Mouse (Mus musculus): ENCODE measurements around the gene Pds5a. TPM values are rescaled to one million over a fixed set of nuclear protein-coding genes. Genes with fewer than 3 reads are reported as not detected.

Pds5a gene
- polyA plus RNA-seq, 1 experiment from 2014 or later: 54.9 TPM

GRCm38 (mm10) chr5:65606820-65607219 is 91.3 kb downstream of the Pds5a start:
- WGBS: 97% methylated on average over 1 of the region's 1 CpGs

GRCm38 (mm10) chr5:65599681-65600080 is 98.4 kb downstream of the Pds5a start:
- H3K4me2 ChIP-seq (replicated peaks): no peak overlapping the region
- 89% methylated on average over 7 of the region's 7 CpGs for WGBS
- no peak for ATAC-seq
- no peak overlapping the region for H3K27ac ChIP-seq
- no peak overlapping the region for H3K9ac ChIP-seq
- no peaks in the 10 kb centered on the region for H3K27me3 ChIP-seq (replicated peaks)
- H3K9me3 ChIP-seq: no peaks in the 10 kb centered on the region
- no peak overlapping the region for H3K4me3 ChIP-seq (replicated peaks)
- H3K4me1 ChIP-seq (replicated peaks): no peaks in the 10 kb centered on the region
- peaks cover 4% of the 10 kb centered on the region; the same call in 1 of the 2 replicates for H3K36me3 ChIP-seq

More at GRCm38 (mm10) chr5:65606820-65607219, 91.3 kb downstream of the Pds5a start:
- Histone ChIP-seq H3K4me1 (replicated peaks) (no peaks in the 10 kb centered on the region), H3K27ac (no peak overlapping the region), H3K27me3 (replicated peaks) (no peaks in the 10 kb centered on the region), H3K9me3 (no peaks in the 10 kb centered on the region), H3K36me3 (peaks cover 6% of the 10 kb centered on the region; the same call in 1 of the 2 replicates), H3K9ac (no peak overlapping the region), H3K4me3 (replicated peaks) (no peak overlapping the region), H3K4me2 (replicated peaks) (no peak overlapping the region)
- ATAC-seq: no peak

- 92% methylated on average over 2 of the region's 2 CpGs for WGBS
- ATAC-seq: no peak
- no peaks in the 10 kb centered on the region for H3K36me3 ChIP-seq
- no peak overlapping the region for H3K4me3 ChIP-seq (replicated peaks)
- no peak overlapping the region for H3K4me2 ChIP-seq (replicated peaks)
- H3K9ac ChIP-seq: no peak overlapping the region
- H3K27me3 ChIP-seq (replicated peaks): no peaks in the 10 kb centered on the region
- H3K9me3 ChIP-seq: no peaks in the 10 kb centered on the region
- H3K27ac ChIP-seq: no peak overlapping the region
- no peaks in the 10 kb centered on the region for H3K4me1 ChIP-seq (replicated peaks)
Observed at GRCm38 (mm10) chr5:65592421-65592820, 105.7 kb downstream of the Pds5a start.

GRCm38 (mm10) chr5:65590199-65590598 is 107.9 kb downstream of the Pds5a start:
- Histone ChIP-seq H3K36me3 (no peaks in the 10 kb centered on the region), H3K4me3 (replicated peaks) (no peak overlapping the region), H3K9me3 (no peaks in the 10 kb centered on the region), H3K27me3 (replicated peaks) (no peaks in the 10 kb centered on the region), H3K9ac (no peak overlapping the region), H3K4me1 (replicated peaks) (no peaks in the 10 kb centered on the region), H3K27ac (no peak overlapping the region), H3K4me2 (replicated peaks) (no peak overlapping the region)
- ATAC-seq: no peak
- 86% methylated on average over 1 of the region's 1 CpGs for WGBS

- 69% methylated on average over 5 of the region's 5 CpGs for WGBS
- peak; percentile 77 for ATAC-seq
Observed at GRCm38 (mm10) chr5:65586291-65586690, 111.8 kb downstream of the Pds5a start.

GRCm38 (mm10) chr5:65578545-65578944 is 119.5 kb downstream of the Pds5a start:
- Histone ChIP-seq H3K4me2 (replicated peaks) (no peak overlapping the region), H3K9me3 (no peaks in the 10 kb centered on the region), H3K27me3 (replicated peaks) (no peaks in the 10 kb centered on the region), H3K9ac (no peak overlapping the region), H3K4me1 (replicated peaks) (no peaks in the 10 kb centered on the region), H3K27ac (no peak overlapping the region), H3K4me3 (replicated peaks) (no peak overlapping the region), H3K36me3 (0 out of 2 replicates have a peak, but pooled peaks cover 1% of the 10 kb centered on the region)
- ATAC-seq: no peak
- 82% methylated on average over 3 of the region's 3 CpGs for WGBS

More at GRCm38 (mm10) chr5:65586291-65586690, 111.8 kb downstream of the Pds5a start:
- H3K27ac ChIP-seq: no peak overlapping the region
- no peaks in the 10 kb centered on the region for H3K36me3 ChIP-seq
- no peak overlapping the region for H3K4me2 ChIP-seq (replicated peaks)
- H3K9ac ChIP-seq: no peak overlapping the region
- H3K27me3 ChIP-seq (replicated peaks): no peaks in the 10 kb centered on the region
- H3K9me3 ChIP-seq: no peaks in the 10 kb centered on the region
- H3K4me3 ChIP-seq (replicated peaks): no peak overlapping the region
- H3K4me1 ChIP-seq (replicated peaks): no peaks in the 10 kb centered on the region

GRCm38 (mm10) chr5:65575896-65576295 is 122.2 kb downstream of the Pds5a start:
- ATAC-seq: no peak
- Histone ChIP-seq H3K4me1 (replicated peaks) (no peaks in the 10 kb centered on the region), H3K27me3 (replicated peaks) (no peaks in the 10 kb centered on the region), H3K27ac (no peak overlapping the region), H3K9me3 (no peaks in the 10 kb centered on the region), H3K36me3 (0 out of 2 replicates have a peak, but pooled peaks cover 2% of the 10 kb centered on the region), H3K4me2 (replicated peaks) (no peak overlapping the region), H3K4me3 (replicated peaks) (no peak overlapping the region), H3K9ac (no peak overlapping the region)
- 92% methylated on average over 2 of the region's 2 CpGs for WGBS

- no peak for ATAC-seq
- Histone ChIP-seq H3K4me2 (replicated peaks) (no peak overlapping the region), H3K27ac (no peak overlapping the region), H3K36me3 (0 out of 2 replicates have a peak, but pooled peaks cover 2% of the 10 kb centered on the region), H3K4me3 (replicated peaks) (no peak overlapping the region), H3K27me3 (replicated peaks) (no peaks in the 10 kb centered on the region), H3K9ac (no peak overlapping the region), H3K9me3 (no peaks in the 10 kb centered on the region), H3K4me1 (replicated peaks) (no peaks in the 10 kb centered on the region)
- 83% methylated on average over 2 of the region's 2 CpGs for WGBS
Observed at GRCm38 (mm10) chr5:65574876-65575275, 123.2 kb downstream of the Pds5a start.

- no peak overlapping the region for H3K9ac ChIP-seq
- H3K4me1 ChIP-seq (replicated peaks): 0 out of 2 replicates have a peak, but pooled peaks cover 5% of the 10 kb centered on the region
- H3K36me3 ChIP-seq: no peaks in the 10 kb centered on the region
- H3K4me3 ChIP-seq (replicated peaks): no peak overlapping the region
- WGBS: 81% methylated on average over 2 of the region's 2 CpGs
- no peaks in the 10 kb centered on the region for H3K9me3 ChIP-seq
- no peaks in the 10 kb centered on the region for H3K27me3 ChIP-seq (replicated peaks)
- H3K4me2 ChIP-seq (replicated peaks): no peak overlapping the region
- no peak overlapping the region for H3K27ac ChIP-seq
- ATAC-seq: no peak
Observed at GRCm38 (mm10) chr5:65565486-65565885, 132.6 kb downstream of the Pds5a start.

GRCm38 (mm10) chr5:65561125-65561893 is 136.8 kb downstream of the Pds5a start:
- Histone ChIP-seq H3K27ac (no peak overlapping the region), H3K9me3 (no peaks in the 10 kb centered on the region), H3K9ac (no peak overlapping the region), H3K36me3 (no peaks in the 10 kb centered on the region), H3K27me3 (replicated peaks) (no peaks in the 10 kb centered on the region), H3K4me3 (replicated peaks) (no peak overlapping the region), H3K4me2 (replicated peaks) (no peak overlapping the region), H3K4me1 (replicated peaks) (0 out of 2 replicates have a peak, but pooled peaks cover 5% of the 10 kb centered on the region)
- ATAC-seq: no peak
- 43% methylated on average over 18 of the region's 20 CpGs for WGBS

GRCm38 (mm10) chr5:65557109-65557508 is 141.0 kb downstream of the Pds5a start:
- Histone ChIP-seq H3K4me1 (replicated peaks) (0 out of 2 replicates have a peak, but pooled peaks cover 5% of the 10 kb centered on the region), H3K4me3 (replicated peaks) (no peak overlapping the region), H3K4me2 (replicated peaks) (no peak overlapping the region), H3K27me3 (replicated peaks) (no peaks in the 10 kb centered on the region), H3K9ac (no peak overlapping the region), H3K27ac (no peak overlapping the region), H3K36me3 (no peaks in the 10 kb centered on the region), H3K9me3 (no peaks in the 10 kb centered on the region)
- ATAC-seq: 0 out of 2 replicates have a peak, but pooled peaks have one; percentile 23
